12 mouse cellular contexts compared by ENCODE assay signal in the genomic region with DNA sequence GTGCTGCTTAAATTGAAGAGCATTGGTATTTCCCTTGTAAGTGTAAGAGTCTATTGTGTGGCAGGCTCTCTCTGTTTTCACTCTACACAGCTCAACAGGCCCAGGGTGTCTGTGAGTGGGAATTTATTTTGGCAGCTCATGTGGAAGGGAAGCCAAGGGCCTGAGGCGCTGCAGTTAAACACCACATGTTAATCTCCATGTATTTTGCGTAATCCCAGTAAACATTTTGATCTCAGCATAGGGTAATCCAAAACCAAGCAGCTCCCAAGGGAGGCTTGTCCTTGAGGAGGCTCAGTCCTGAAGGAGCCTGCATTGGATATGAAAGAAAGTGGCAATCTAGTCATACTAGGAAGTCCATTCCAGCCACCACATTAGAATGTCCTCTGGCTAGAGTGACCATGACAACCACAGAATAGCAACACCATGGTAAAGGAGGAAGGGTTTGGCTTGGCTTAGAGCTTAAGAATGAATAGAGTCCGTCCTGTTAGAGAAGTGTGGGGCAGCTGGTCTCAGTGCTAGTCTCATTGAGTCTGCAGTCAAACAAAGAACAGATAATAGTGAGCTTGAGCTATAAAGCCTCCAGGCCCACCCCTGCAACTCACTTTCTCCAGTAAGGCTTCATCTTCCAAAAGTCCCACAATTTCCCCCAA.
DNase-seq lines count a peak whose midpoint lies in the region; ATAC-seq lines count a peak whose summit lies in the region.
"Had no signal": no experiment of that assay in that cellular context is flagged by ENCODE, and none has a peak within 500 bp of the region (broad histone marks: within the 10 kb centered on the region; RNA-seq: fewer than 3 reads in every experiment).

No protein-coding gene starts in this region.

- ATAC-seq in cerebellum, adult (ENCODE audit: insufficient number of reproducible peaks, low FRiP score, low TSS enrichment), result no peak
- peak; percentile 64; the same call in 1 of the 2 replicates for ATAC-seq in heart, embryonic 15.5 days (replicated peaks; ENCODE audit: insufficient number of reproducible peaks, insufficient read depth, low FRiP score, low read depth)

- H3K36me3 ChIP-seq in heart, embryonic 15.5 days, result no peaks in the 10 kb centered on the region

- 49% methylated on average over 3 of the region's 3 CpGs for WGBS in heart, embryonic 15.5 days

- H3K4me2 ChIP-seq in heart, embryonic 15.5 days, result no peak overlapping the region

- H3K27me3 ChIP-seq in heart, embryonic 15.5 days, result no peaks in the 10 kb centered on the region

- 0 out of 2 replicates have a peak, but pooled peaks cover 4% of the 10 kb centered on the region for H3K4me1 ChIP-seq in heart, embryonic 15.5 days (replicated peaks)

- peak; percentile 9 to 19 for DNase-seq in cerebellum, postnatal 14 days
- DNase-seq in layer of hippocampus, postnatal 36 days, result peak; percentile 3 to 4
- no peak for DNase-seq in layer of hippocampus, adult 9-11 months
- peak; percentile 17 for DNase-seq in lung, postnatal 14 days
- DNase-seq in kidney, postnatal 14 days, result no peak
- no peak for DNase-seq in ovary, postnatal 36 days (ENCODE audit: low spot score)
- DNase-seq: adrenal gland, postnatal 36 days; cerebellum, adult 18-20 months; kidney, adult 8-10 months had no signal

- no peak overlapping the region for H3K9ac ChIP-seq in heart, embryonic 15.5 days

- H3K27ac ChIP-seq in heart, embryonic 15.5 days, result 0 out of 2 replicates have a peak overlapping the region, but pooled peaks have one; percentile 14
- H3K27ac ChIP-seq: layer of hippocampus, adult 2 months had no signal

- no peaks in the 10 kb centered on the region for H3K9me3 ChIP-seq in heart, embryonic 15.5 days (replicated peaks)

- H3K4me3 ChIP-seq in heart, embryonic 15.5 days, result no peak overlapping the region
- H3K4me3 ChIP-seq: layer of hippocampus, adult 2 months had no signal

Comparison
In these comparisons a context has a peak if more than half of its experiments do, and no peak if none do; other contexts are left out.
1. DNase-seq: peak in cerebellum, postnatal 14 days (2 of 2), layer of hippocampus, postnatal 36 days (2 of 2) and lung, postnatal 14 days (single experiment); none in layer of hippocampus, adult 9-11 months (single experiment), kidney, postnatal 14 days (single experiment) and ovary, postnatal 36 days (single experiment).